Mouse (Mus musculus) hindbrain, postnatal 0 days (tissue): ENCODE measurements at regions not wholly inside any gene's neighbourhood (a gene's known extent, or its start where the extent isn't known, plus 50 kb on each side); places are given as distances from the start of the nearest gene placed in this dataset.

Experiments used
- ATAC-seq: fragments of 200-750 bp; cut with Nextera tagmentation; 2 replicates; pipeline ENCODE4 v1.8.0; 2017; ENCODE audit warnings: mild to moderate bottlenecking, moderate TSS enrichment, moderate library complexity
- DNase-seq: peaks from one replicate; pipeline ENCODE4 v3.0.0-alpha.2; 2015; ENCODE audit warnings: low spot score
- H3K27ac ChIP-seq: fragments of 300-500 bp; sonication (generic); 2 replicates; pipeline ENCODE4 v1.5.1; 2014; ENCODE audit warnings: mild to moderate bottlenecking
- H3K27me3 ChIP-seq: fragments of 300-500 bp; sonication (generic); 2 replicates; pipeline ENCODE4 v1.6.1; 2014; ENCODE audit warnings: low read length, mixed read lengths; ENCODE audit not compliant: insufficient read depth
- H3K36me3 ChIP-seq: fragments of 300-500 bp; sonication (generic); 2 replicates; pipeline ENCODE4 v1.6.1; 2014; ENCODE audit warnings: low read length, mixed read lengths; ENCODE audit not compliant: insufficient read depth
- H3K4me1 ChIP-seq: fragments of 300-500 bp; sonication (generic); 2 replicates; pipeline ENCODE4 v1.6.1; 2014; ENCODE audit warnings: antibody characterized with exemption, low read length, mixed read lengths; ENCODE audit not compliant: insufficient read depth
- H3K4me2 ChIP-seq: fragments of 300-500 bp; sonication (generic); 2 replicates; pipeline ENCODE4 v1.6.1; 2014; ENCODE audit warnings: low read depth, mild to moderate bottlenecking, low read length, moderate library complexity, mixed read lengths
- H3K4me3 ChIP-seq: fragments of 300-500 bp; sonication (generic); 2 replicates; pipeline ENCODE4 v1.5.1; 2014; ENCODE audit warnings: low read length
- H3K9ac ChIP-seq: fragments of 300-500 bp; sonication (generic); replicated peaks from 2 replicates; pipeline ENCODE4 v1.6.1; 2014; ENCODE audit warnings: mild to moderate bottlenecking, low read length, moderate library complexity, mixed read lengths
- H3K9me3 ChIP-seq: fragments of 300-500 bp; sonication (generic); 2 replicates; pipeline ENCODE4 v1.6.1; 2016; ENCODE audit warnings: low read length, mixed read lengths
- CTCF ChIP-seq: IDR thresholded peaks from 2 replicates; pipeline ENCODE4 v1.5.1; 2016; ENCODE audit warnings: antibody characterized with exemption, control low read depth, low read depth
- WGBS: fragments of 180-500 bp; shearing (Covaris S2); extraction: QIAGEN DNeasy Blood & Tissue Kit; methylation state at CpG from one replicate; pipeline ENCODE4 v1.1.7; 2014; 5-methylcytosine and 5-hydroxymethylcytosine counted together

- H3K9me3 ChIP-seq = no peaks in the 10 kb centered on the region
- H3K4me2 ChIP-seq = no peak overlapping the region
- TF ChIP-seq CTCF = no peak
- H3K27me3 ChIP-seq = no peaks in the 10 kb centered on the region
- WGBS = 81% methylated on average over 5 of the region's 5 CpGs
- no peak for ATAC-seq
- H3K9ac ChIP-seq = no peak overlapping the region
- no peaks in the 10 kb centered on the region for H3K36me3 ChIP-seq
- no peak for DNase-seq
- 0 out of 2 replicates have a peak, but pooled peaks cover 6% of the 10 kb centered on the region for H3K4me1 ChIP-seq
- H3K27ac ChIP-seq = no peak overlapping the region
- no peak overlapping the region for H3K4me3 ChIP-seq
Measured at GRCm38 (mm10) chr13:63693636-63694035, 120.2 kb upstream of the Ptch1 start.

GRCm38 (mm10) chr13:63696399-63696798 is 118.6 kb upstream of the Ercc6l2 start:
- Histone ChIP-seq H3K4me3 (no peak overlapping the region), H3K9me3 (no peaks in the 10 kb centered on the region), H3K36me3 (no peaks in the 10 kb centered on the region), H3K27ac (no peak overlapping the region), H3K27me3 (no peaks in the 10 kb centered on the region), H3K9ac (no peak overlapping the region), H3K4me2 (no peak overlapping the region), H3K4me1 (0 out of 2 replicates have a peak, but pooled peaks cover 6% of the 10 kb centered on the region)
- DNase-seq (peak; percentile 41), ATAC-seq (no peak)
- peak; percentile 57 for TF ChIP-seq CTCF
- 65% methylated on average over 3 of the region's 3 CpGs for WGBS

GRCm38 (mm10) chr13:63699624-63700023 is 115.4 kb upstream of the Ercc6l2 start:
- H3K9me3 ChIP-seq = no peaks in the 10 kb centered on the region
- DNase-seq (no peak), ATAC-seq (no peak)
- H3K4me3 ChIP-seq = no peak overlapping the region
- no peak for TF ChIP-seq CTCF
- H3K27ac ChIP-seq = no peak overlapping the region
- no peaks in the 10 kb centered on the region for H3K4me1 ChIP-seq
- WGBS = 66% methylated on average over 2 of the region's 2 CpGs
- H3K9ac ChIP-seq = no peak overlapping the region
- H3K27me3 ChIP-seq = no peaks in the 10 kb centered on the region
- no peaks in the 10 kb centered on the region for H3K36me3 ChIP-seq
- no peak overlapping the region for H3K4me2 ChIP-seq

GRCm38 (mm10) chr13:63700747-63701146 is 114.3 kb upstream of the Ercc6l2 start:
- Histone ChIP-seq H3K4me3 (no peak overlapping the region), H3K36me3 (no peaks in the 10 kb centered on the region), H3K9ac (no peak overlapping the region), H3K4me1 (no peaks in the 10 kb centered on the region), H3K27ac (no peak overlapping the region), H3K27me3 (no peaks in the 10 kb centered on the region), H3K4me2 (no peak overlapping the region), H3K9me3 (no peaks in the 10 kb centered on the region)
- ATAC-seq (no peak), DNase-seq (no peak)
- WGBS = 65% methylated on average over 3 of the region's 3 CpGs
- no peak for TF ChIP-seq CTCF

- H3K9me3 ChIP-seq = no peaks in the 10 kb centered on the region
- 39% methylated on average over 9 of the region's 9 CpGs for WGBS
- DNase-seq = peak; percentile 12
Measured at GRCm38 (mm10) chr13:63701199-63702175, 113.6 kb upstream of the Ercc6l2 start.

GRCm38 (mm10) chr13:63708567-63708966 is 106.5 kb upstream of the Ercc6l2 start:
- ATAC-seq (no peak), DNase-seq (no peak)
- TF ChIP-seq CTCF = no peak
- H3K36me3 ChIP-seq = no peaks in the 10 kb centered on the region
- H3K9me3 ChIP-seq = 0 out of 2 replicates have a peak, but pooled peaks cover 3% of the 10 kb centered on the region
- no peak overlapping the region for H3K4me2 ChIP-seq
- no peak overlapping the region for H3K9ac ChIP-seq
- no peak overlapping the region for H3K27ac ChIP-seq
- no peak overlapping the region for H3K4me3 ChIP-seq
- 89% methylated on average over 2 of the region's 2 CpGs for WGBS
- H3K4me1 ChIP-seq = no peaks in the 10 kb centered on the region
- H3K27me3 ChIP-seq = no peaks in the 10 kb centered on the region

More at GRCm38 (mm10) chr13:63701199-63702175, 113.6 kb upstream of the Ercc6l2 start:
- no peaks in the 10 kb centered on the region for H3K36me3 ChIP-seq
- no peak overlapping the region for H3K4me3 ChIP-seq
- no peak for TF ChIP-seq CTCF
- peak overlapping the region; percentile 29; the same call in 1 of the 2 replicates for H3K27ac ChIP-seq
- no peak overlapping the region for H3K9ac ChIP-seq
- H3K4me1 ChIP-seq = no peaks in the 10 kb centered on the region
- peak; percentile 38; the same call in 1 of the 2 replicates for ATAC-seq
- no peaks in the 10 kb centered on the region for H3K27me3 ChIP-seq
- H3K4me2 ChIP-seq = no peak overlapping the region

- no peak overlapping the region for H3K9ac ChIP-seq
- H3K27ac ChIP-seq = no peak overlapping the region
- no peak for ATAC-seq
- H3K4me1 ChIP-seq = no peaks in the 10 kb centered on the region
- no peaks in the 10 kb centered on the region for H3K36me3 ChIP-seq
- H3K9me3 ChIP-seq = 0 out of 2 replicates have a peak, but pooled peaks cover 3% of the 10 kb centered on the region
- peak; percentile 46 for TF ChIP-seq CTCF
- 90% methylated on average over 3 of the region's 3 CpGs for WGBS
- H3K4me2 ChIP-seq = no peak overlapping the region
- no peak overlapping the region for H3K4me3 ChIP-seq
- DNase-seq = no peak
- no peaks in the 10 kb centered on the region for H3K27me3 ChIP-seq
Measured at GRCm38 (mm10) chr13:63713137-63713536, 101.9 kb upstream of the Ercc6l2 start.
